Mouse (Mus musculus): ENCODE measurements around the gene Vtcn1. TPM values are rescaled to one million over a fixed set of nuclear protein-coding genes. Genes with fewer than 3 reads are reported as not detected.

The Vtcn1 gene
- polyA plus RNA-seq, 1 experiment, result not detected

DNA sequence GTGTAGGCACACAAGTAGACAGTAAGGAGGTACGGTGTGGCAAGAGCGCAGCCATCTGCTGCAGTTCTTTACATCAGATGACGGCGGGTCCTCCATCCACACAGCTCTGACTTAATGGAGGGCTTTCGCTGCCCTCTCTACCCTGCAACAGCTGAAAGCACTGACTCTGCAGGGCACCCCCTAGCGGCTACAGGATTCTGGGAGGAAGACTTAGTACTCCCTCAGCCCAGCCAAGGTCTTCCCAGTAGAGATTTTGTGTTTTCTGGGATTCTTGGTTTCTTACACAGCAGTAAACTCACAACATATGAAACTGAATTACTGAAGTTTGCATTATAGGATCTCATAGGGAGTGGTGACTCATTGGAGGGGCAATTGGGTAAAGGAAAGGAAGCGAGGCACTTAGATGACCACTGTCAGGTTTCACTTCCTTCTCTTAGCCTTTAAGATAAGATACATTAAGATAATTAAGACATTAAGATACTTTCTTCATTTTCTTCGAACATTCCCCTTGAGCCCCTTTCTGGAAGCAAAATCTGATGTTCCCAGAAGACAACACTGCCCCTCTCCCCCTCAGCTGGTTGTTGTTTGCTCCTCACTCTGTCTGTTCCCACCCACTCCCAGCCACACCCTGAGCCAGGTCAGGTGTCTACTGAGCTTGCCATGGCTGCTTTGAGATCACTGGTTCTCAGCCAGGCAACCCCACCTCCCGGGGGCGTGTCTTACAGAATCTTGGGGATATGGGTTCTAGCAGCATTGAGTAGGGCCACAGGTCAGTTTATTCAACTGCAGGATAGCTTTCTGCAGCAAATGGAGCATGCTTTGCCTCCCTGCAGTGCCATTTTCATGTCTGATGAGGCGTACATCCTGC, 107.1 kb downstream of the Vtcn1 start:
- 72% methylated on average over 11 of the region's 11 CpGs for WGBS
- TF ChIP-seq POLR2A (IDR thresholded peaks at IDR 0.05; ENCODE audit: borderline replicate concordance, control insufficient read depth, low read depth, low read length), result no peak
- no peak; the same call in 1 of the 2 replicates for TF ChIP-seq CTCF (IDR thresholded peaks at IDR 0.05; ENCODE audit: control insufficient read depth, insufficient read depth, low read length)
- H3K4me1 ChIP-seq (ENCODE audit: control insufficient read depth, insufficient read depth, low read length), result peaks cover 1% of the 10 kb centered on the region
- no peak overlapping the region for H3K27ac ChIP-seq (ENCODE audit: control insufficient read depth, insufficient read depth, low read depth, low read length, poor library complexity)
- H3K4me3 ChIP-seq (replicated peaks; ENCODE audit: control insufficient read depth, low read depth, low read length), result no peak overlapping the region

GRCm38 (mm10) chr3:100935521-100935920, 110.3 kb downstream of the Vtcn1 start:
- 88% methylated on average over 6 of the region's 6 CpGs for WGBS
- Histone ChIP-seq H3K4me1 (ENCODE audit: control insufficient read depth, insufficient read depth, low read length) (peaks cover 1% of the 10 kb centered on the region), H3K27ac (ENCODE audit: control insufficient read depth, insufficient read depth, low read depth, low read length, poor library complexity) (no peak overlapping the region), H3K4me3 (replicated peaks; ENCODE audit: control insufficient read depth, low read depth, low read length) (no peak overlapping the region)
- TF ChIP-seq POLR2A (IDR thresholded peaks at IDR 0.05; ENCODE audit: borderline replicate concordance, control insufficient read depth, low read depth, low read length), result no peak

DNA sequence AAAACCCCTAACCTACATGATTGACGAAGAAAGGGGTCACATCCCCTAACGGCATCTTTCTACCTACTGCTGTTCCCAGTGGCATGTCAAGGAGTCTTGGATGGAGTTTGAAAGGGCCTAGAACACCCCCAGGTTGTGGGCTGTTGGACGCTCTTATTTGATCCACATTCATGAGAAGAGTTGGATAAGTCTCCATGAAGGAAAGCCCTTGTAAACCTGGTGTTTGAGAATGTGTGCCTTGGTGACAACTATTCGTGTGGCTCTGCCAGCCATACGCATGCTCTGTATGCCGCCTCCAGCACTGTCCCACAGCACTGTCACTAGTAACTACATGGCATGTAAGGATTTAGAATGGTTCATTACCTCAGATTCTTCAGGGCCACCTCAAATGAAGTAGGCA, 110.9 kb downstream of the Vtcn1 start:
- no peak overlapping the region for H3K4me3 ChIP-seq (replicated peaks; ENCODE audit: control insufficient read depth, low read depth, low read length)
- no peak for TF ChIP-seq POLR2A (IDR thresholded peaks at IDR 0.05; ENCODE audit: borderline replicate concordance, control insufficient read depth, low read depth, low read length)
- no peak for TF ChIP-seq CTCF (IDR thresholded peaks at IDR 0.05; ENCODE audit: control insufficient read depth, insufficient read depth, low read length)
- no peak overlapping the region for H3K27ac ChIP-seq (ENCODE audit: control insufficient read depth, insufficient read depth, low read depth, low read length, poor library complexity)
- WGBS, result 89% methylated on average over 6 of the region's 6 CpGs
- peaks cover 1% of the 10 kb centered on the region for H3K4me1 ChIP-seq (ENCODE audit: control insufficient read depth, insufficient read depth, low read length)

GRCm38 (mm10) chr3:100938211-100938610, 113.0 kb downstream of the Vtcn1 start:
- Histone ChIP-seq H3K4me1 (ENCODE audit: control insufficient read depth, insufficient read depth, low read length) (no peaks in the 10 kb centered on the region), H3K4me3 (replicated peaks; ENCODE audit: control insufficient read depth, low read depth, low read length) (no peak overlapping the region), H3K27ac (ENCODE audit: control insufficient read depth, insufficient read depth, low read depth, low read length, poor library complexity) (no peak overlapping the region)
- TF ChIP-seq POLR2A (IDR thresholded peaks at IDR 0.05; ENCODE audit: borderline replicate concordance, control insufficient read depth, low read depth, low read length) (no peak), CTCF (IDR thresholded peaks at IDR 0.05; ENCODE audit: control insufficient read depth, insufficient read depth, low read length) (no peak)
- 88% methylated on average over 4 of the region's 4 CpGs for WGBS

DNA sequence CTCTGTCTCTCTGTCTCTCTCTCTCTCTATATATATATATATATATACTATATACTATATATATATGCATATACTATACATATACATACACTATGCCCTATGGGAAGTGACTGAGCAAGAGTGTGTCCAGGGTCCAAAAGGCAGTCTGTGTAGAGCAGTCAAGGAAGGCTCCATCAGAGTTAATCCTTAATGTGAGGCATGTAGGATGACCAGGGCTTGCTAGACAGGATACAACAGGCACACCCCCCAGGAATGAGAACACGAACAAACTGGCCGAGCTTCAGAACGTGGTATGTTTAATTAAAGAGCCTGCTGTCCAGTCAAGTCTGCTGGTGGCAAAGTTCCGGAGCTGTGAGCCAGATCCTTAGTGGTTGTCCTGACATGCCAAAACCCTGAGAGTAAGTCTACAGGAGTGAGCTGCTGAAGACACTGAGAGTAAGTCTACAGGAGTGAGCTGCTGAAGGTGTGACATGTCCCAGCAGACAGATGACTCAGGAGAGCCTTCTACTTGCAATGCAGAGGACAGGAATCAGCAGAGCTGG, 115.3 kb downstream of the Vtcn1 start:
- 83% methylated on average over 4 of the region's 4 CpGs for WGBS
- Histone ChIP-seq H3K27ac (ENCODE audit: control insufficient read depth, insufficient read depth, low read depth, low read length, poor library complexity) (no peak overlapping the region), H3K4me1 (ENCODE audit: control insufficient read depth, insufficient read depth, low read length) (no peaks in the 10 kb centered on the region), H3K4me3 (replicated peaks; ENCODE audit: control insufficient read depth, low read depth, low read length) (no peak overlapping the region)
- TF ChIP-seq POLR2A (IDR thresholded peaks at IDR 0.05; ENCODE audit: borderline replicate concordance, control insufficient read depth, low read depth, low read length), result no peak
- TF ChIP-seq CTCF (IDR thresholded peaks at IDR 0.05; ENCODE audit: control insufficient read depth, insufficient read depth, low read length), result no peak

Other genes with a start within 250 kb of the Vtcn1 start
- 17.7 and 19.5 TPM in 2 replicates for gene Man1a2, start 140.0 kb upstream of the Vtcn1 start, polyA plus RNA-seq (2011; ENCODE audit: insufficient read depth, insufficient read length, low replicate concordance, missing spikeins)
- 0.45 and 1.9 TPM in 2 replicates for gene Trim45, start 96.7 kb downstream of the Vtcn1 start, polyA plus RNA-seq (2011; ENCODE audit: insufficient read depth, insufficient read length, low replicate concordance, missing spikeins)
- gene Ttf2, start 144.2 kb downstream of the Vtcn1 start, polyA plus RNA-seq (2011; ENCODE audit: insufficient read depth, insufficient read length, low replicate concordance, missing spikeins), result 10.1 and 14.0 TPM in 2 replicates
- 2.6 and 7.8 TPM in 2 replicates for gene Cd101, start 204.1 kb downstream of the Vtcn1 start, polyA plus RNA-seq (2011; ENCODE audit: insufficient read depth, insufficient read length, low replicate concordance, missing spikeins)

Measured in bone marrow, adult 2 months (tissue).